Mouse (Mus musculus): ENCODE data around the gene Psmb2. TPM values are rescaled to one million over a fixed set of nuclear protein-coding genes. Genes with fewer than 3 reads are reported as not detected.

Psmb2 gene
- polyA plus RNA-seq, 1 experiment from 2014 or later, result 487 TPM

Other genes starting within 250 kb of the Psmb2 start
- 17.4 and 18.7 TPM in 2 replicates for gene Ago3, start 248.1 kb upstream of the Psmb2 start, polyA plus RNA-seq (2014; fragmentation: Nextera tagmentation; extraction: Ambion mirVana)
- 13.3 and 13.8 TPM in 2 replicates for gene Ago1, start 209.0 kb upstream of the Psmb2 start, polyA plus RNA-seq (2014; fragmentation: Nextera tagmentation; extraction: Ambion mirVana)
- 2.4 and 3.3 TPM in 2 replicates for gene Ago4, start 144.2 kb upstream of the Psmb2 start, polyA plus RNA-seq (2014; fragmentation: Nextera tagmentation; extraction: Ambion mirVana)
- gene Clspn, start 120.7 kb upstream of the Psmb2 start, polyA plus RNA-seq (2014; fragmentation: Nextera tagmentation; extraction: Ambion mirVana), result 41.2 and 49.4 TPM in 2 replicates
- 3.5 and 4.3 TPM in 2 replicates for gene 5730409E04Rik, start 67.8 kb upstream of the Psmb2 start, polyA plus RNA-seq (2014; fragmentation: Nextera tagmentation; extraction: Ambion mirVana)
- gene Tfap2e, start 58.6 kb downstream of the Psmb2 start, polyA plus RNA-seq (2014; fragmentation: Nextera tagmentation; extraction: Ambion mirVana), result not detected in 2 replicates
- gene Ncdn, start 75.8 kb downstream of the Psmb2 start, polyA plus RNA-seq (2014; fragmentation: Nextera tagmentation; extraction: Ambion mirVana), result 21.9 and 23.9 TPM in 2 replicates
- 22.4 and 30.1 TPM in 2 replicates for gene AU040320, start 75.9 kb downstream of the Psmb2 start, polyA plus RNA-seq (2014; fragmentation: Nextera tagmentation; extraction: Ambion mirVana)

All from stomach, embryonic 14.5 days (tissue).